Mouse (Mus musculus) limb, embryonic 13.5 days (tissue): ENCODE measurements around the gene Tpsb2. TPM values are rescaled to one million over a fixed set of nuclear protein-coding genes. Genes with fewer than 3 reads are reported as not detected.

Source experiments
- ATAC-seq: fragments of 200-750 bp; cut with Nextera tagmentation; 2 replicates; pipeline ENCODE4 v1.8.0; 2017; ENCODE audit warnings: low read depth, moderate number of reproducible peaks, moderate TSS enrichment; ENCODE audit not compliant: low FRiP score
- H3K27ac ChIP-seq: fragments of 300-500 bp; sonication (generic); 2 replicates; pipeline ENCODE4 v1.5.1; 2015; ENCODE audit warnings: inconsistent platforms, mild to moderate bottlenecking, moderate library complexity
- H3K27me3 ChIP-seq: fragments of 300-500 bp; sonication (generic); 2 replicates; pipeline ENCODE4 v1.6.1; 2015; ENCODE audit warnings: mild to moderate bottlenecking, inconsistent platforms
- H3K36me3 ChIP-seq: fragments of 300-500 bp; sonication (generic); 2 replicates; pipeline ENCODE4 v1.6.1; 2015; ENCODE audit warnings: inconsistent platforms, mild to moderate bottlenecking, moderate library complexity
- H3K4me1 ChIP-seq: fragments of 300-500 bp; sonication (generic); 2 replicates; pipeline ENCODE4 v1.6.1; 2015; ENCODE audit warnings: inconsistent platforms
- H3K4me2 ChIP-seq: fragments of 300-500 bp; sonication (generic); replicated peaks from 2 replicates; pipeline ENCODE4 v1.6.1; 2015; ENCODE audit warnings: inconsistent platforms, mild to moderate bottlenecking, moderate library complexity
- H3K4me3 ChIP-seq: fragments of 300-500 bp; sonication (generic); 2 replicates; pipeline ENCODE4 v1.5.1; 2015; ENCODE audit warnings: moderate library complexity, mild to moderate bottlenecking, inconsistent platforms
- H3K9ac ChIP-seq: fragments of 300-500 bp; sonication (generic); 2 replicates; pipeline ENCODE4 v1.6.1; 2015; ENCODE audit warnings: mild to moderate bottlenecking, inconsistent platforms
- H3K9me3 ChIP-seq: fragments of 300-500 bp; sonication (generic); 2 replicates; pipeline ENCODE4 v1.6.1; 2016; ENCODE audit warnings: inconsistent platforms
- WGBS: fragments of 180-500 bp; shearing (Covaris S2); methylation state at CpG from one replicate; pipeline ENCODE4 v1.1.7; 2015; 5-methylcytosine and 5-hydroxymethylcytosine counted together
- polyA plus RNA-seq: library from polyadenylated mRNA; unstranded; fragments of >200 nt; fragmentation: Nextera tagmentation; extraction: Ambion mirVana; gene quantifications from 2 replicates; pipeline ENCODE4 v1.2.1, GENCODE M21; 2015

Tpsb2 gene
- polyA plus RNA-seq, 1 experiment from 2014 or later, result 2.1 TPM

- no peak for ATAC-seq
- H3K9me3 ChIP-seq, result no peaks in the 10 kb centered on the region
- 0 out of 2 replicates have a peak, but pooled peaks cover 4% of the 10 kb centered on the region for H3K36me3 ChIP-seq
- no peak overlapping the region; the same call in 1 of the 2 replicates for H3K27ac ChIP-seq
- no peak overlapping the region for H3K4me3 ChIP-seq
- no peaks in the 10 kb centered on the region for H3K27me3 ChIP-seq
- H3K4me1 ChIP-seq, result peaks cover 80% of the 10 kb centered on the region
- no peak overlapping the region for H3K4me2 ChIP-seq
- H3K9ac ChIP-seq, result 0 out of 2 replicates have a peak overlapping the region, but pooled peaks have one; percentile 1
- 81% methylated on average over 7 of the region's 7 CpGs for WGBS
Observed at GRCm38 (mm10) chr17:25408302-25408999, 42.3 kb downstream of the Tpsb2 start.

- no peaks in the 10 kb centered on the region for H3K36me3 ChIP-seq
- H3K27ac ChIP-seq, result peak overlapping the region; percentile 61; the same call in 1 of the 2 replicates
- no peaks in the 10 kb centered on the region for H3K9me3 ChIP-seq
- ATAC-seq, result no peak
- H3K9ac ChIP-seq, result 0 out of 2 replicates have a peak overlapping the region, but pooled peaks have one; percentile 19
- H3K27me3 ChIP-seq, result no peaks in the 10 kb centered on the region
- WGBS, result 45% methylated on average over 7 of the region's 7 CpGs
- peaks cover 89% of the 10 kb centered on the region for H3K4me1 ChIP-seq
- no peak overlapping the region; the same call in 1 of the 2 replicates for H3K4me2 ChIP-seq
- no peak overlapping the region for H3K4me3 ChIP-seq
Observed at GRCm38 (mm10) chr17:25409621-25410020, 43.5 kb downstream of the Tpsb2 start.

- Histone ChIP-seq H3K9ac (0 out of 2 replicates have a peak overlapping the region, but pooled peaks have one; percentile 19), H3K4me1 (peaks cover 89% of the 10 kb centered on the region), H3K4me3 (no peak overlapping the region), H3K27me3 (no peaks in the 10 kb centered on the region), H3K27ac (peak overlapping the region; percentile 61), H3K36me3 (no peaks in the 10 kb centered on the region), H3K4me2 (no peak overlapping the region; the same call in 1 of the 2 replicates), H3K9me3 (no peaks in the 10 kb centered on the region)
- 76% methylated on average over 6 of the region's 6 CpGs for WGBS
- ATAC-seq, result no peak
Observed at GRCm38 (mm10) chr17:25410180-25410579, 44.1 kb downstream of the Tpsb2 start.

- no peak overlapping the region for H3K4me2 ChIP-seq
- WGBS, result 34% methylated on average over 7 of the region's 7 CpGs
- H3K9me3 ChIP-seq, result no peaks in the 10 kb centered on the region
- no peak overlapping the region for H3K4me3 ChIP-seq
- no peaks in the 10 kb centered on the region for H3K27me3 ChIP-seq
- H3K4me1 ChIP-seq, result peaks cover 89% of the 10 kb centered on the region
- peak overlapping the region; percentile 61 for H3K27ac ChIP-seq
- no peaks in the 10 kb centered on the region for H3K36me3 ChIP-seq
- ATAC-seq, result no peak
- no peak overlapping the region for H3K9ac ChIP-seq
Observed at GRCm38 (mm10) chr17:25410786-25411185, 44.7 kb downstream of the Tpsb2 start.

- Histone ChIP-seq H3K27ac (peak overlapping the region; percentile 56), H3K4me2 (peak overlapping the region; percentile 3; the same call in 1 of the 2 replicates), H3K4me1 (peaks cover 89% of the 10 kb centered on the region), H3K27me3 (no peaks in the 10 kb centered on the region), H3K9ac (no peak overlapping the region), H3K36me3 (no peaks in the 10 kb centered on the region), H3K9me3 (no peaks in the 10 kb centered on the region), H3K4me3 (no peak overlapping the region)
- 43% methylated on average over 4 of the region's 4 CpGs for WGBS
- ATAC-seq, result no peak
Observed at GRCm38 (mm10) chr17:25411251-25411650, 45.1 kb downstream of the Tpsb2 start.

GRCm38 (mm10) chr17:25414209-25414608 is 48.1 kb downstream of the Tpsb2 start:
- peaks cover 86% of the 10 kb centered on the region for H3K4me1 ChIP-seq
- no peak overlapping the region for H3K4me2 ChIP-seq
- ATAC-seq, result no peak
- H3K9me3 ChIP-seq, result no peaks in the 10 kb centered on the region
- peak overlapping the region; percentile 19; the same call in 1 of the 2 replicates for H3K9ac ChIP-seq
- no peak overlapping the region for H3K4me3 ChIP-seq
- no peaks in the 10 kb centered on the region for H3K36me3 ChIP-seq
- peak overlapping the region; percentile 22; the same call in 1 of the 2 replicates for H3K27ac ChIP-seq
- WGBS, result 70% methylated on average over 4 of the region's 4 CpGs
- H3K27me3 ChIP-seq, result no peaks in the 10 kb centered on the region

GRCm38 (mm10) chr17:25414917-25415316 is 48.8 kb downstream of the Tpsb2 start:
- Histone ChIP-seq H3K9ac (no peak overlapping the region), H3K27ac (peak overlapping the region; percentile 88), H3K27me3 (no peaks in the 10 kb centered on the region), H3K9me3 (no peaks in the 10 kb centered on the region), H3K4me1 (peaks cover 86% of the 10 kb centered on the region), H3K4me3 (no peak overlapping the region), H3K4me2 (peak overlapping the region; percentile 50), H3K36me3 (no peaks in the 10 kb centered on the region)
- WGBS, result 20% methylated on average over 3 of the region's 3 CpGs
- ATAC-seq, result no peak

- WGBS, result 5% methylated on average over 6 of the region's 6 CpGs
- H3K4me1 ChIP-seq, result peaks cover 86% of the 10 kb centered on the region
Observed at GRCm38 (mm10) chr17:25415421-25415913, 49.4 kb downstream of the Tpsb2 start.

GRCm38 (mm10) chr17:25416219-25416618 is 50.1 kb downstream of the Tpsb2 start:
- 0 out of 2 replicates have a peak, but pooled peaks have one; percentile 2 for ATAC-seq
- peak overlapping the region; percentile 88 for H3K27ac ChIP-seq
- H3K4me3 ChIP-seq, result peak overlapping the region; percentile 20
- WGBS, result 4% methylated on average over 3 of the region's 3 CpGs
- H3K27me3 ChIP-seq, result no peaks in the 10 kb centered on the region
- peak overlapping the region; percentile 50 for H3K4me2 ChIP-seq
- H3K9me3 ChIP-seq, result no peaks in the 10 kb centered on the region
- peaks cover 2% of the 10 kb centered on the region; the same call in 1 of the 2 replicates for H3K36me3 ChIP-seq
- H3K4me1 ChIP-seq, result peaks cover 86% of the 10 kb centered on the region
- peak overlapping the region; percentile 39 for H3K9ac ChIP-seq

More at GRCm38 (mm10) chr17:25415421-25415913, 49.4 kb downstream of the Tpsb2 start:
- Histone ChIP-seq H3K36me3 (no peaks in the 10 kb centered on the region), H3K4me3 (no peak overlapping the region; the same call in 1 of the 2 replicates), H3K27me3 (no peaks in the 10 kb centered on the region), H3K4me2 (peak overlapping the region; percentile 50), H3K9ac (no peak overlapping the region), H3K27ac (peak overlapping the region; percentile 88), H3K9me3 (no peaks in the 10 kb centered on the region)
- ATAC-seq, result peak; percentile 80

GRCm38 (mm10) chr17:25417990-25418389 is 51.9 kb downstream of the Tpsb2 start:
- no peak for ATAC-seq
- 82% methylated on average over 6 of the region's 6 CpGs for WGBS
- Histone ChIP-seq H3K36me3 (peaks cover 12% of the 10 kb centered on the region), H3K9me3 (no peaks in the 10 kb centered on the region), H3K27ac (no peak overlapping the region), H3K4me3 (no peak overlapping the region), H3K27me3 (no peaks in the 10 kb centered on the region), H3K4me2 (no peak overlapping the region), H3K4me1 (peaks cover 84% of the 10 kb centered on the region), H3K9ac (no peak overlapping the region)
